Mouse (Mus musculus) cerebellum, adult 11 months (tissue): ENCODE measurements around the gene Irak3.
"Not testable (repeated sequence)": the region's sequence is repeated elsewhere in the genome, so short reads cannot be mapped to it uniquely, and the experiment has no call there.

Experiments used
- DNase-seq: peaks from one replicate; pipeline ENCODE4 v3.0.0; 2022

Gene Irak3

GRCm38 (mm10) chr10:120160533-120160932, 41.4 kb downstream of the Irak3 start:
- no peak for DNase-seq

DNA sequence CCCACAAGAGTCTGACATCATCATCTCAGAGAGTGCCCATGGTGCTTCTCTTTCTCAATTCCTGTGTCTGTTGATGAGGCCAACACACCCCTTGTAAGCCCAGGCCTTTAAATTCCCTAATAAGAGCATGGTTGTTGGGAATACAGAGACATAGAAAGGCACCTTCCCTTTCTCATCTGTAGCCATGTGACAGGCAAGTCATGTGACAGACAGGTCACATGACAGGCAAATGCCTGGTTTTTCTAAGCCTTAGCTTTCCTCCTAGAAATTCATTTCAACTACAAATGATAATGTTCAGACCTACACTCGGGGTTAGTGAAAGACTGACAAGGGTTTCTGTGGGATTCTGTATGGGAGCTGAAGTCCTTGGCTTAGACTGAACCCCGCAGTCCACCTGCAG, 48.0 kb downstream of the Irak3 start:
- DNase-seq, result no peak

DNA sequence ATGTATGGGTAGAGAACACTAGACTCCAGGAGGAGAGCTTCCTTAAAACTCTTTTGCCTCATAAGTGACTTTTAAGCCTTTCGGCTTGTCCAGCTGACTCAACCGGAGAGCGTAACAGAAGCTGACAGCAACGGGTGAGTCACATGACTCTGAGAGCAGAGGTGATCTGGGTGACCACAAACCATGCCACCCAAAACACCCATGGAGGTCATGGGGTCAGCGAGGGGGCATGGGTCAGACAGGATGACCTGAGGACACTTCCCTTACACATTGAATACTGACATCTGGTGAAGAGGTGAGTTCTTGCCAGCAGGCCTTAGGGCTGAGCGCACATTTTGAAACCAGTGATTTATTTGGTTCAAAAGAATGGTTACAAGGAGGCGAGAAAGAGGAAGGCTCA, 50.3 kb downstream of the Irak3 start:
- DNase-seq, result no peak

GRCm38 (mm10) chr10:120140916-120141516, 60.9 kb downstream of the Irak3 start:
- DNase-seq, result no peak

DNA sequence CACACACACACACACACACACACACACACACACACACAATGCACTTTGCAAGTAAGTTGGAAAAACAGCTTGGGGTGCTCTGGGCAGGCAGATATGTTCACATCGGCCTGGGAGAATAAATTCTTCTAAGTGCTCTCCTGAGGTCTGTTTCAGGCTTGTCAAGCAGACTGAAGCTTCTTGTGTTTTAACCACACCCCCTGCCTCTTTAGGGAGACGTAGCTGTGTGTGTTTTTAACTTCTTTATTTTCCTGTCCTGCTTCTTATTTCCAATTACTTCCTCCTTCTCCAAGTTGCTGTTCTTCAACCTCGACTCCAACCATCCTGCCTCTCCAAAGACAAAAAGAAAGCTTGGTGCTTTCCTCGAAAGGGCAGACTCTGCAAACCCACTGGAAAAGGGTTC, 61.7 kb downstream of the Irak3 start:
- DNase-seq, result no peak

DNA sequence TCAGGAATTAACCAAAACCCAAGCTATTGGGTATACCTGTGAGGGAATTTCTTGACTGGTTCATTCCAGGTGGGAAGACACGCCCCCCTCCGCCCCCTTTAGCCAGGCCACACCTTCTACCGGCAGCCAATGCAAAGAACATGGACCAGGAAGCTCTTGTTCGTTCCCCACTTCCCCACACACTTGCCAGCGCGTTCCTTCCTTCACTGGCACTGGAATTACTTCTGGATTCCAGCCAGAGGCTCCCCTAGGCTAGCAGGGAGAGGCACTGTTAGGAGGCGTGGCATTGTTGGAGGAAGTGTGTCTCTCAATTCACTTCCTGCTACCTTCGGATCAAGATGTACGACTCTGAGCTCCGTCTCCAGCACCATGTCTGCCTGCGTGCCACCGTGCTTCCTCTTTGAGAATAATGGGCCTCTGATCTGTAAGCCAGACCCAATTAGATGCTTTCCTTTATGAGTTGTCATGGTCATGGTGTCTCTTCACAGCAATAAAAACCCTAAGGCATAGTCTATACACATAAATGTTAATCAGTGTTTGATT, 65.8 kb downstream of the Irak3 start:
- DNase-seq, result no peak

DNA sequence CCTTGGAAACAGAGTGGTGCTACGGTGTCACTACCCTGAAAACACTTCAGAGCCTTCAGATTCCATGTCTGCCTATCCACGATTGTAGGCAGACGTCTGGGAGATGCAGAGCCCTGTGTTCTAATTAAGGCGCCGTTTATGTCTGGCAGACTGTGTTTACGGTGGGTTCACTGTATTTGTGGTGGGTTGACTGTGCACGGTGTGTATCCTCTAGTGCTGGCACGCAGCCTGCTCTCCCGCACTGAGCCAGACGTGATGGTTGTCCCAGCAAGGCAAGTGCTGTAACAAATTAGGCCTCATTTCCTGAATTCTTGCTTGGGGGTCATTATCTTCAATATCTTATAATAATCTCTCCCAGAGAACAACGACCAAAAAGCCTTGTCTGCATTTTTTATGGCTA, 68.2 kb downstream of the Irak3 start:
- DNase-seq, result no peak

DNA sequence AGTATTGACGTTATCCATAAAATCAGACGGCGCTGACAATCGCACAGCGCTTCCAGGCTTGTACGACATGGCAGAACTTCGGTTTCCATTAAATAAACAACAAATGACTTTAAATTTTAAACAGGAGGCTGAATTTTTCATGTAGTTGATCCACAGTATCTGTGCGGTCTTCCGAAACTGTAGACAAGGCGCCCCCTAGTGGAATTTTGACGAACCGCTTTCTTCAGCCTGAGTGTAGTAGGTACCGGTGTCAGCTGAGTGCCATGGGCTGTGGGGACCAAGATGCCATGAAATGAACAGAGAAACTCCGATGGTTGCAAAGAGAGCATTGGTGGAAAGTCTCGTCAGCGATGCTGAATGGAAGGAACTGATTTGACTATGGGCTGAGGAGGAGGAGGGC, 71.3 kb downstream of the Irak3 start:
- no peak for DNase-seq

GRCm38 (mm10) chr10:120128601-120129277, 73.2 kb downstream of the Irak3 start:
- DNase-seq, result no peak

- no peak for DNase-seq
These were observed 76.5 kb downstream of the Irak3 start for GRCm38 (mm10) chr10:120125465-120125857.

GRCm38 (mm10) chr10:120124801-120125464, 77.0 kb downstream of the Irak3 start:
- peak; percentile 62 for DNase-seq

DNA sequence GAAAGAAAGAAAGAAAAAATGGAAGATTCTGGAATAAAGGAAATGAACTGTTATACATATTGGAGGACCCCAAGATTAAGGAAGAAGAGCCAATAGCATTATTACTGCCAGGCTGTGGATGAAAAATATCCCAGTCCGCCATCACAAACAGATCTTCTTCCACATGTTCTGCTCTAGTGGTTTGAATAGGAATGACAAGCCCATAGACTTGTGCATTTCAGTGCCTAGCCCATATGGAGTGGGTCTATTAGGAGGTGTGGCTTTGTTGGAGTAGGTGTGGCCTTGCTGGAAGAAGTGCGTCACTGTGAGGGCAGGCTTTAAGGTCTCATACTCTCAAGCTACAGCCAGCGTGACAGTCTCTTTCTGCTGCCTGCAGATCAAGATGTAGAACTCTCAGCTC, 78.2 kb downstream of the Irak3 start:
- no peak for DNase-seq

DNA sequence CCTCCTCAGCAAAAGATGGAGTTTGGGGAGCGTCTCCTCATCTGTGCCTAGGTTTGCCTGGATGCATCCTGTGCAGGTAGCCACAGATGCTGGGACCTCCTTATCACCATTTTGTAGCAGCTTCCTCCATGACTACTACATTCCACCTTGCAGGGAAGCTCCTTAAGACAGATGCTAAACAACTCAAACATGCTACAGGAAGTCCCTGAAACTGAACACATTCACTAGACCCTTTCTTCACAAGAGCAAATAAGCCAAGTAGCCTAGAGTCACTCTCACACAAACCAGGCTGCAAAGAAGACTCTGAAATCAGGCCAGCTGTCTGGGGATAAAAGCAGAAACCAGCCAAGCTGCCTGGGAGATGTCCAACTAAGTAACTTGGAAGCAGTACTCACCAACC, 86.7 kb downstream of the Irak3 start:
- DNase-seq, result no peak

DNA sequence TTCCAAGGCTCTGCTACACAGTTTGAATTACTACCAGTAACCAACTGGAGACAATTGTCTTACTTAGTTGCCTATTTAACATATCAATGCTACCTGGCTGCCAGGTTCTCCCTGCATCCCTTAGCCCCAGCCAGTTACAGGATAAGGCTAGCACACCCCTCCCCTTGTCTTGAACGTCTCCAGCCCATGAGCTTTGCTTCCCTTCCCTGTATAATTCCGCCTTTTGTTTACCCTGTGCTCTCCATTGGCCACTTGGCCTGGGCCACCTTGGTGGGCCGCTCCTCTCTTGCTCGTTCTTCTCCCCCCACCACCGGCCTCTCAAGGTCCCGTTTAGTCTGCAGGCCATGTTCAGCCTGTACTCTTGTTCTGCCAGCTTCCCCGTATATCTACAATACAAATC, 87.4 kb downstream of the Irak3 start:
- DNase-seq, result no peak

- DNase-seq, result no peak
These were observed 88.0 kb downstream of the Irak3 start for GRCm38 (mm10) chr10:120113980-120114379.

GRCm38 (mm10) chr10:120113482-120113881, 88.4 kb downstream of the Irak3 start:
- not testable (repeated sequence) for DNase-seq

DNA sequence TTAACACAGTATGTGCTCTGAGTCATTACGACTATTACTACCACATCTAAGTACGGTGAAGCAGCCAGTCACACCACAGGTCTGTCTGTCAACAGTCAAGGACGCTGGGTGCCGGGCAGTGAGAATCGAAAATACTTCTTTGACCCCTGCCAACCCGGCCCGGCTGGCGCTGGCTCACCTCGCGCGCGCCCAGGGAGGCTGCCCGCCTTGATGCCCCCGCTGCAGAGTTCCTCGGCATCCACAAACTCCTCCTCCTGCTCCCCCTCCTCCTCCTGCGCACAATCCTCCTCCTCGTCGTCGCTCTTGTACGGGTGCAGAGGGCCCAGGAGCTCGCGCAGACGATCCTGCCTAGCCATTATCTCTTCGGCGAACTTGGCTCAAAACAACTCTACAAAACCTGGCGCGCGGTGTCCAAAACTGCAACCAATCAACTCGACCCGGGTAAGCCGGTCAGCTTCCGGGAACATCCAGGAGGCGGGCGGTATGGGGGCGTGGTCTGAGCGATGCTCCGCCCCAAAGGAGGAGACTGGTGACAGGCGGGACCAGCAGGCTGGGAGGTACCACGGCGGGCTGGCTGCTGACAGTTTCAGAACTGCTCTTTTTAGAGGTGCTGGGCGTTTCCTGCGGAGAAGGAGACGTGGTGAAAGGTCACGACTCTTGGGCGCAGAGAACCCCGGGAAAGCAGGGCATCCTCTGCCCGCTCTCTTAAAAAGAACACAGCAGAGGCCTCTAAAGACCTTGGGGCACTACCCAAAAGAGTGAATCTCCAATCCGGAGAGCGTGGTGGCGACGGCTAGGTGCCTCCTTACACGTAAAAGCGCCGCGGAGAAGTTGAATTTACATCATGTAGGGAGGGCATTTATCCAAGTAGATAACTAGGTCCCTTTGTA, 89.2 kb downstream of the Irak3 start, which contains the start of gene Helb:
TSS of gene Helb (minus strand) at position 481 of the 890 bp plus-strand sequence.
- peak; percentile 94 for DNase-seq

DNA sequence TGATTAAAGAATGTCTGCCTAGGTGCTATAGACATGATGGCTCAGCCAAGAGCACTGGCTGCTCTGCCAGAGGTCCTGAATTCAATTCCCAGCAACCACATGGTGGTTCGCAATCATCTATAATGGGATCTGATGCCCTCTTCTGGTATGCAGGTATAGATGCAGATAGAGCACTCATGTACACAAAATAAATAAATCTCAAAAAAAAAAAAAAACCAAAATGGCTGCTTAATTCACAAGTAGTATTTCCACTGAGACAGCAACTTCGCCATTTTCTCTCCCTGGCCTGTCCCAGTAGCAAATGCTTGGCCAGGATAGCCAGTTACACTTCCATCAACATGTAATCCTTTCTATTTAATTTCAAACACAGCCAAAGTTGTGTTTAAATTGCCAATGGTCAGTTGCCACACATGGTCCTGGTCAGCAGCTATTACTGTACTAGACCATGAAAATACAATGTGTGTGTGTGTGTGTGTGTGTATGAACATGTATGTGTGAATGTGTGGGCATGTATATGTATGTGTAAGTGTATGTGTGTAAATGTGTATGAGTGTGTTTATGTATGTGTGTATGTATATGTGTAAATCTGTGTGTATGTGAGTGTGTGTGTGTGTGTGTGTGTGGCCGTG, 90.1 kb downstream of the Irak3 start:
- no peak for DNase-seq

DNA sequence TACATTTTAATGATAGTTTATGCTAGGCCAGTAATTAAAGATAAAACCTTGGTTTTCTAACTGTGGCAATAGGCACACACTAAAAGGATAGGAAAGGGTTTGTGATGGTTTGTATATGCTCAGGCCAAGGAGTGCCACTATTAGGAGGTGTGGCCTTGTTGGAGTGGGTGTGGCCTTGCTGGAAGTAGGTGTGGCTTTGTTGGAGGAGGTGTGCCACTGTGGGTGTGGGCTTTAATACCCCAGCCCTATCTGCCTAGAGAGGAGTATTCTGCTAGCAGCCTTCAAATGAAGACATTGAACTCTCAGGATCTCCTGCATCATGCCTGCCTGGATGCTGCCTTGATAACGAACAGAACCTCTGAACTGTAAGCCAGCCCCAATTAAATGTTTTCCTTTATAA, 101.1 kb downstream of the Irak3 start:
- no peak for DNase-seq

GRCm38 (mm10) chr10:120097564-120097963, 104.4 kb downstream of the Irak3 start:
- DNase-seq, result no peak

DNA sequence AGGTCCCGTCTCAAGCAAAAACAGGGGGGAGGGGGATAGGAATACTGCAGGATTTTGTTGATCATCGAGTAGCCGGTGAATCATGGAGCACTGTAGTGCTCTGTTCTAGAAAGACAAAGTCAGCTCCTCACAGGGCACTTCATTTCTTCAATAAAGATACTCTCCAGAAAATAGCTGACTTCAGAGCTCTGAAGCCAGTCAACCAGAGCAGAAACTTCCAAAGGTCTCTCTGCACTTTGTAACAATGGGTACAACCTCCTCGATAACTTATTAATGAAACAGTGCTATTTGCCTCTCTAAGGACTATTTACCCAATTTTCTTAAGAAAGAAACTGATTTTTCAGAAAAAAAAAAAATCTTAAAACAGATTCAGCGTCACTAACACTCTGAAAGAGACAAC, 106.2 kb downstream of the Irak3 start:
- no peak for DNase-seq

DNA sequence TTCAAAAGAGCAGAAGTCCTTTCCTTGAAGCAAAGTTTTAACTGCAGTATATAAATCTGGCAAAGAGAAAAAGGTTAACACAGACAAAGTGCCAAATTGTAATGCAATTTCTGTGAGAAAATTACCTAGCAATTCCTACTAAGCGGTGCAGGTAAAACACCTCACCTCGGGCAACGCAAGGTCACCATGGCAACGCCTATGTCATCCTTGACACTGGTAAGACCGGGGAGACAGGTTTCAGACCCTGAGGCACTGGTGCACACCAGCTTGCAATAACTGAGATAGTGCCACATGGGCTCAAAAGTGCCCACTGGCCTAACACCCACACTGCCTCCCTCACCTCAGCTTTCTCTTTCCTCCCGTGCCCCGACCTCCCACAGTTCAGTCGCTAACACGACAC, 106.8 kb downstream of the Irak3 start:
- DNase-seq, result no peak

DNA sequence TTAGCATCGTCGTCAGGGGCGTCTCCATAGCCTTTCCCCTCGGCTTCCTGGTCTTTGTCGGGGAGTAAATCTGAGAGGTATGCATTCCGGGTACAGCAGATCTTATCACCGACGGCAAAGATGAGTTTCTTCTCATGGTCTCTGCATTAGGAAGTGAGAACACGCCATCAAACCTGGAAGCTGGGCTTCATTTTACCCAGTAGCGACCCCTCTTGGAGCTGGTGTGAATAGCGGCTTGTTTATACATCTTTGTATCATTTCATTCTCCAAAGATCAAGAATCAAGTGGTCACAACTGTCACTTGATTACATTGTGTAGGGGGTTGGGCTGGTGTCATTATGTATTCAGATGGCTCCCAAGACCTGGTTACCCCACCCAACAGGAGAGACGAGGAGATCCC, 109.4 kb downstream of the Irak3 start:
- no peak for DNase-seq
